Mouse (Mus musculus): ENCODE data around the gene 6030452D12Rik. TPM values are rescaled to one million over a fixed set of nuclear protein-coding genes. Genes with fewer than 3 reads are reported as not detected.

6030452D12Rik gene
- total RNA-seq, 2 experiments from 2014 or later, result not detected

DNA sequence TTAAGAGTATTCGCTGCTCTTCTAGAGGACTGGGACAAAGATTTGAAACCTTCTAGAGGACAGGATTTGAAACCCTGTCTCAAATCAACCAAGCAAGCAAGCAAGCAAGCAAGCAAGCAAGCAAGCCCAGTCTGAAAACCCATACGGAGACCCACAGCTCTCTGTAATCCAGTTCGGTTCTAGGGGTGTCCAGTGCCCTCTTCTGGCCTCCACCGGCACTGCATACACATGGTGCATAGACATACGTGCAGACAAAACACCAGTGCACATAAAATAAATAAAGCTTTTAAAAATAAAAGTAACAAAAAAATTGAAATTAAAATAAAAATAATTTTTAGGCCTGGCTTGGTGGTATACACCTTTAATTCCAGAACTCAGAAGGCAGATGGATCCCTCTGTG, 53.7 kb downstream of the 6030452D12Rik start:
- DNase-seq (ENCODE audit: low spot score), result no peak
- intact Hi-C loops (cut with DNase I), result no loop called here

DNA sequence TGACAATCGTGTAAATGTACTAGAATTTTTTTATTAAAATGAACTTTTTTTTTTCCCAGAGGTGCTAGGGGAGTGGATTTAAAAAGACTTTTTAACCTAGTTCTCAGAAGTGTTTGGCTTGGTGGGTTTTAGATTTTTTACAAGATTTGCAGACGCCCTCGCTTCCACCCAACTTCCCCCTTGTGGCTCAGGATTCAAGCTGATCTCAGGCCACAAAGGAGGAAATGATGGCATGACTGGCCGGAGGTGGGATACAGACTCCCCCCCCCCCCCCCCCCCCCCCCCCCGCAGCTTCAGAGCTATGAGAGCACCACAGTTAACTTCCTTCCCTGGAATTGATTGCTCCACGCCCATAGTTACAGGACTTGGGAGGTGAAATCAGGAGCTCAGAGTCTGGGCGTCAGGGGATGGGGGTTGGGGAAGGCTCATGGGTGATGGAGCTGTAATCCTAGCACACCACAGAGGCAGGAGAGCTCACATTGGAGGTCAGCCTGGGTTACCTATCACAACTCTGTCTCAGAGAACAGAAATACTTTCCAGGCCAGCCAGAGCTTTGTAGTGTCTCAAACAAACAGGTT, 55.8 kb downstream of the 6030452D12Rik start:
- intact Hi-C loops (cut with DNase I), result no loop called here
- DNase-seq (ENCODE audit: low spot score), result no peak

Other genes starting within 250 kb of the 6030452D12Rik start
- gene Smpd3, start 162.5 kb upstream of the 6030452D12Rik start, total RNA-seq (2021), result 1 to 10 TPM; 3.6 to 4.9 TPM
- gene Zfp90, start 85.2 kb upstream of the 6030452D12Rik start, total RNA-seq (2021), result 1 to 10 TPM; 3.0 to 3.7 TPM
- 1 to 10 TPM; 1.3 to 1.6 TPM for gene Cdh3, start 10.4 kb downstream of the 6030452D12Rik start, total RNA-seq (2021)
- gene Gm10073, start 72.9 kb downstream of the 6030452D12Rik start, total RNA-seq (2021), result 100 to 1,000 TPM; 108 to 113 TPM
- gene Cdh1, start 102.8 kb downstream of the 6030452D12Rik start, total RNA-seq (2021), result under 1 TPM; 0.06 to 0.08 TPM
- 10 to 100 TPM in 1 of 2 experiments, 1 to 10 TPM in 1; 10.0 TPM for gene Tango6, start 182.5 kb downstream of the 6030452D12Rik start, total RNA-seq (2021)

Measured in heart, postnatal 25 days (tissue).